Mouse (Mus musculus) midbrain, embryonic 11.5 days (tissue): ENCODE measurements at regions not wholly inside any gene's neighbourhood (a gene's known extent, or its start where the extent isn't known, plus 50 kb on each side); places are given as distances from the start of the nearest gene placed in this dataset.

ENCODE experiments used
- ATAC-seq: fragments of 200-750 bp; cut with Nextera tagmentation; 2 replicates; pipeline ENCODE4 v1.8.0; 2017; ENCODE audit warnings: moderate TSS enrichment, moderate library complexity; ENCODE audit not compliant: low FRiP score
- DNase-seq: peaks from one replicate; pipeline ENCODE4 v3.0.0; 2015; ENCODE audit warnings: low spot score; ENCODE audit errors: missing footprints
- H3K27ac ChIP-seq: fragments of 300-500 bp; sonication (generic); 2 replicates; pipeline ENCODE4 v1.5.1; 2014; ENCODE audit warnings: low read depth, low read length
- H3K27me3 ChIP-seq: fragments of 300-500 bp; sonication (generic); 2 replicates; pipeline ENCODE4 v1.6.1; 2014; ENCODE audit warnings: mild to moderate bottlenecking, low read length, moderate library complexity, mixed read lengths; ENCODE audit not compliant: control insufficient read depth, insufficient read depth
- H3K36me3 ChIP-seq: fragments of 300-500 bp; sonication (generic); 2 replicates; pipeline ENCODE4 v1.6.1; 2014; ENCODE audit warnings: mild to moderate bottlenecking, low read length, moderate library complexity, mixed read lengths; ENCODE audit not compliant: control insufficient read depth, insufficient read depth
- H3K4me1 ChIP-seq: fragments of 300-500 bp; sonication (generic); 2 replicates; pipeline ENCODE4 v1.6.1; 2014; ENCODE audit warnings: low read length; ENCODE audit not compliant: control insufficient read depth, insufficient read depth
- H3K4me2 ChIP-seq: fragments of 300-500 bp; sonication (generic); 2 replicates; pipeline ENCODE4 v1.6.1; 2014; ENCODE audit warnings: mild to moderate bottlenecking, moderate library complexity
- H3K4me3 ChIP-seq: fragments of 300-500 bp; sonication (generic); 2 replicates; pipeline ENCODE4 v1.5.1; 2014; ENCODE audit warnings: low read depth, low read length
- H3K9ac ChIP-seq: fragments of 300-500 bp; sonication (generic); 2 replicates; pipeline ENCODE4 v1.6.1; 2014; ENCODE audit warnings: low read length
- H3K9me3 ChIP-seq: fragments of 300-500 bp; sonication (generic); 2 replicates; pipeline ENCODE4 v1.6.1; 2016; ENCODE audit warnings: low read length; ENCODE audit not compliant: control insufficient read depth
- WGBS: fragments of 180-500 bp; shearing (Covaris S2); extraction: QIAGEN DNeasy Blood & Tissue Kit; methylation state at CpG from one replicate; pipeline ENCODE4 v1.1.7; 2014; 5-methylcytosine and 5-hydroxymethylcytosine counted together

GRCm38 (mm10) chr7:129906131-129906530, 314.5 kb downstream of the Wdr11 start:
- Histone ChIP-seq H3K4me2 (no peak overlapping the region), H3K9ac (no peak overlapping the region), H3K4me1 (no peaks in the 10 kb centered on the region), H3K27ac (no peak overlapping the region), H3K9me3 (no peaks in the 10 kb centered on the region), H3K36me3 (no peaks in the 10 kb centered on the region), H3K27me3 (no peaks in the 10 kb centered on the region), H3K4me3 (no peak overlapping the region)
- DNase-seq: peak; percentile 33
- 64% methylated on average over 1 of the region's 1 CpGs for WGBS
- no peak for ATAC-seq

GRCm38 (mm10) chr7:129908826-129909225, 317.2 kb downstream of the Wdr11 start:
- no peaks in the 10 kb centered on the region for H3K4me1 ChIP-seq
- no peak overlapping the region for H3K9ac ChIP-seq
- DNase-seq: no peak
- no peak for ATAC-seq
- no peaks in the 10 kb centered on the region for H3K9me3 ChIP-seq
- WGBS: 85% methylated on average over 5 of the region's 5 CpGs
- no peak overlapping the region for H3K27ac ChIP-seq
- no peak overlapping the region for H3K4me3 ChIP-seq
- no peaks in the 10 kb centered on the region for H3K36me3 ChIP-seq
- H3K27me3 ChIP-seq: no peaks in the 10 kb centered on the region
- no peak overlapping the region for H3K4me2 ChIP-seq

GRCm38 (mm10) chr7:129909730-129910129, 318.1 kb downstream of the Wdr11 start:
- Histone ChIP-seq H3K9me3 (no peaks in the 10 kb centered on the region), H3K27ac (no peak overlapping the region), H3K27me3 (no peaks in the 10 kb centered on the region), H3K36me3 (no peaks in the 10 kb centered on the region), H3K4me1 (no peaks in the 10 kb centered on the region), H3K9ac (no peak overlapping the region), H3K4me2 (no peak overlapping the region), H3K4me3 (no peak overlapping the region)
- DNase-seq (no peak), ATAC-seq (no peak)
- WGBS: 80% methylated on average over 1 of the region's 1 CpGs

- no peaks in the 10 kb centered on the region for H3K27me3 ChIP-seq
- H3K4me2 ChIP-seq: no peak overlapping the region
- H3K9ac ChIP-seq: no peak overlapping the region
- WGBS: 97% methylated on average over 3 of the region's 3 CpGs
- H3K9me3 ChIP-seq: no peaks in the 10 kb centered on the region
- no peak for ATAC-seq
- no peak overlapping the region for H3K4me3 ChIP-seq
- H3K36me3 ChIP-seq: no peaks in the 10 kb centered on the region
- H3K4me1 ChIP-seq: no peaks in the 10 kb centered on the region
- peak; percentile 35 for DNase-seq
- no peak overlapping the region for H3K27ac ChIP-seq
These were observed 319.2 kb downstream of the Wdr11 start for GRCm38 (mm10) chr7:129910826-129911225.

- ATAC-seq (no peak), DNase-seq (no peak)
- H3K9me3 ChIP-seq: no peaks in the 10 kb centered on the region
- no peak overlapping the region for H3K27ac ChIP-seq
- H3K4me2 ChIP-seq: no peak overlapping the region
- no peak overlapping the region for H3K9ac ChIP-seq
- no peaks in the 10 kb centered on the region for H3K27me3 ChIP-seq
- H3K4me1 ChIP-seq: no peaks in the 10 kb centered on the region
- H3K4me3 ChIP-seq: no peak overlapping the region
- H3K36me3 ChIP-seq: no peaks in the 10 kb centered on the region
- WGBS: 93% methylated on average over 6 of the region's 6 CpGs
These were observed 323.2 kb downstream of the Wdr11 start for GRCm38 (mm10) chr7:129914871-129915270.

GRCm38 (mm10) chr7:129918240-129919200, 326.9 kb downstream of the Wdr11 start:
- Histone ChIP-seq H3K27me3 (no peaks in the 10 kb centered on the region), H3K27ac (no peak overlapping the region), H3K4me1 (no peaks in the 10 kb centered on the region; the same call in 1 of the 2 replicates), H3K4me3 (no peak overlapping the region), H3K4me2 (no peak overlapping the region), H3K9me3 (no peaks in the 10 kb centered on the region), H3K36me3 (no peaks in the 10 kb centered on the region), H3K9ac (no peak overlapping the region)
- no peak for ATAC-seq
- WGBS: 88% methylated on average over 18 of the region's 18 CpGs
- DNase-seq: peak; percentile 76

GRCm38 (mm10) chr7:129922291-129922690, 330.6 kb downstream of the Wdr11 start:
- Histone ChIP-seq H3K27ac (no peak overlapping the region), H3K27me3 (no peaks in the 10 kb centered on the region), H3K9ac (no peak overlapping the region), H3K4me2 (no peak overlapping the region), H3K9me3 (no peaks in the 10 kb centered on the region), H3K36me3 (no peaks in the 10 kb centered on the region), H3K4me3 (no peak overlapping the region), H3K4me1 (no peaks in the 10 kb centered on the region; the same call in 1 of the 2 replicates)
- DNase-seq (peak; percentile 60), ATAC-seq (peak; percentile 59; the same call in 1 of the 2 replicates)
- 71% methylated on average over 7 of the region's 7 CpGs for WGBS

GRCm38 (mm10) chr7:129936731-129937130, 345.1 kb downstream of the Wdr11 start:
- Histone ChIP-seq H3K27me3 (no peaks in the 10 kb centered on the region), H3K27ac (no peak overlapping the region), H3K4me2 (no peak overlapping the region), H3K4me1 (no peaks in the 10 kb centered on the region), H3K9me3 (no peaks in the 10 kb centered on the region), H3K4me3 (no peak overlapping the region), H3K36me3 (no peaks in the 10 kb centered on the region), H3K9ac (no peak overlapping the region)
- no peak for ATAC-seq
- DNase-seq: peak; percentile 57
- 87% methylated on average over 6 of the region's 6 CpGs for WGBS

GRCm38 (mm10) chr7:129937715-129938114, 346.1 kb downstream of the Wdr11 start:
- no peaks in the 10 kb centered on the region for H3K4me1 ChIP-seq
- no peak overlapping the region for H3K9ac ChIP-seq
- H3K4me2 ChIP-seq: no peak overlapping the region
- no peak overlapping the region for H3K4me3 ChIP-seq
- no peak for DNase-seq
- no peaks in the 10 kb centered on the region for H3K9me3 ChIP-seq
- 93% methylated on average over 6 of the region's 6 CpGs for WGBS
- H3K27ac ChIP-seq: no peak overlapping the region
- no peaks in the 10 kb centered on the region for H3K27me3 ChIP-seq
- no peak for ATAC-seq
- no peaks in the 10 kb centered on the region for H3K36me3 ChIP-seq
